Mouse (Mus musculus): Measurements from ENCODE around the gene Sema6d.

DNA sequence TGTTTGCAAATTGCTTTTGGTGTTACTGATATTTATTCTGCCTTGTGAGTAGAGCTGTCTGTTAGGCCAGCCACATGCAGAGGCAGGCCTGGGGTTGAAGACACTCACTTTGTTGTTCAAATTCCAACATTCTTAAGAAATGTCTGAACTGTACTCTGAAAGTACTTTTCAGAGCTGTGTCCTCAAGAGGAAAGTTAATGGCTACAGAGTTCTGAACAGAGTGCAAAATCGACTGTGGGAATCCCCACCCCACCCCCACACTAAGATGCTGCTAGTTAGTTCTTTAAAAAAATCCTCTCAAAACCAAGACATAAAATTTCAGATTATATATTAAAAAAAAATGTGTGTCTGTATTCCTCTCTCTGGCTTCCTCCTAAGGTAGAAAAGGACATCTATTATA is 86.5 kb downstream of the Sema6d start:
- TF ChIP-seq POLR2A (IDR thresholded peaks at IDR 0.05; ENCODE audit: borderline replicate concordance, control insufficient read depth, low read depth, low read length) (no peak), CTCF (IDR thresholded peaks at IDR 0.05; ENCODE audit: control insufficient read depth, insufficient read depth, low read length) (no peak)
